ENCODE assay signal across 3 mouse cellular contexts in the genomic region with DNA sequence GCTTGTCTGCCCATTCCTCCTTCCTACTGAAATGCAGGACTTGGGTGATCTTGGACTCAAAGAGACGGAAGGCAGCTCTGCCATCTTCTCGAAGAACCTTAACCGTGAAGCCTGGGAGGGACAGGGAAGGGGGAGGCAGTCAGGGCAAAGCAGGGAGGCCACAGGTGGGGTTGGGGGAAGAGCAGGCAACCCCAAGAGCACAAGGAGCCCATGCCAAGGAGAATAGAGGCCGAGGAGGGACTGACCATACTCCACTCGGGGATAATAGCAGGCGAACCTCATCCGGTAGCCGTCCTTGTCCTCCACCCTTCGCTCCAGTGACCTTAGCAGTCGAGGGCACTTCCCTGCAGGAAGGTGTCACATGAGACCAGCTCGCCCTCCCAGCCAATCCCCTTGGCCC. TPM values are rescaled to one million over a fixed set of nuclear protein-coding genes. Genes with fewer than 3 reads are reported as not detected.
"Had no signal": no experiment of that assay in that cellular context is flagged by ENCODE, and none has a peak within 500 bp of the region (broad histone marks: within the 10 kb centered on the region; RNA-seq: fewer than 3 reads in every experiment).

No protein-coding gene starts in this region.

RNA-seq across cellular contexts. Expression of a gene that starts 14.5 kb away (rescaled TPM):
- polyA plus RNA-seq: neural tube, embryonic 13.5 days; neural tube, embryonic 14.5 days had no signal

RNA-seq across cellular contexts. Expression of a gene that starts 58.8 kb away (rescaled TPM):
- total RNA-seq: neutrophil, adult 5-6 weeks had no signal
